Mouse (Mus musculus): ENCODE results near the gene Ccdc57.

DNA sequence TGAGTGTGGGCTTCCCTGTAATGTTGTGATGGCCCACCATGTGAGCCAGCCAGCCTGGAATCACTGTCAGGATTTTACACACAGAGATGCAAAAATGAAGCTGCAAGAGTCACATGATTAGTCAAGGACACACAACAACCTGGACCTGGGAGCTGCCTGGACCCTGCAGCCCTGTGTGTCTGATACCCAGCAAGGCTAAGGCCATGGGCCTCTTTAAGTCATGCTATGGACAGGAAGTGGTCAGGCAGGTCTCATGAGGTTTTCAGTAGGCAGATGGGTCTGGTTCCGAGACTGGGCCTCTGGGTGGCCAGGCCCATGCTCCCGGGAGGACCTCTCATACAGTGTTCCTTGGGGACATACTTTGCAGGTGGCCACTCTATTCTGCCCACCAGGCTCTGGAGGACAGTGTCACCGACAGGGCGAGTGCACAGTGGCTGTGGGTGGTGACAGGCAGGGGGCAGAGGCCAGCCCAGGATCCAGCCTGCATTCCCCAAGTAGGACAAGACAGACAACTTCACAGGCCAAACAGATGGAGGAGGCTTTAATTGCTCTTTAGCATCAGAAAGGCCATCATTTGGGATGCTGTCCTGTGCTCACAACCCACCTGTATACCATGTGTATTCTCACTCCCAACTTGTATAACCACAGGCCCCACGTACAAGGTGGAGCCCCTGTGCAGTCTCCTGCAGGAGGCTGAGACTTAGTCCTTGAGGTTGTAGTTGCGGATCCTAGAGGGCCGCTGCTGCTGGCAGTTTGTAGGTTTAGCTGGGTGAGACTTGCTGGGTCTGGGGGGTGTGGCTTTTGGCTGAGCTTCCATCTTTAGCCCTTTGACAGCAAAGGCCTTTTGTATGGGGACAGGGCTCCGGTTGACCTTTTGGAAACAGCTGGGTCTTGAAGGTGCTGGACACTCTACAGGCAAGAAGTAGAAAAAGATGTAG lies 106.4 kb downstream of the Ccdc57 start:
- TF ChIP-seq CTCF (IDR thresholded peaks at IDR 0.05; ENCODE audit: borderline replicate concordance, extremely low read depth, insufficient read depth, insufficient read length) (no peak), POLR2A (IDR thresholded peaks at IDR 0.05; ENCODE audit: borderline replicate concordance, extremely low read depth, insufficient read depth, insufficient read length, poor library complexity, severe bottlenecking) (no peak)

Data from brain, embryonic 14.5 days (tissue).